In the genomic region with DNA sequence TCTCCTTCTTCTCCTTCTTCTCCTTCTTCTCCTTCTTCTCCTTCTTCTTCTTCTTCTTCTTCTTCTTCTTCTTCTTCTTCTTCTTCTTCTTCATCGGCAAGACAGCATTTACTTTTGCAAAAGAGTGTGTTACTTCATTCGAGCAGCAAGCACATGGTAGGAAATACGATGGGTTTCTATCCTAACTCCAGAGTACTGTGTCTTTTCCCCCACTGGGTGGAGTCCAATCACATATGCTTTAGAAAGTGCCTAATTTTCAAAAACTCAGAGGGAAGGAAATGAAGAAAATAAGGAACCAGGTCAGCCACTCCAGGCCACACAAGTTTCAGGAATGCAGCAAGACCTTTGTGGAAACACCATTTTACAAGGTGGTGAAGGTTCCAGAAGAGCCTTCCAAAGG, we compare ENCODE assay signal across 25 mouse cellular contexts. TPM values are rescaled to one million over a fixed set of nuclear protein-coding genes. Genes with fewer than 3 reads are reported as not detected.
DNase-seq lines count a peak whose midpoint lies in the region; ATAC-seq and TF ChIP-seq lines count a peak whose summit lies in the region.
"Had no signal": no experiment of that assay in that cellular context is flagged by ENCODE, and none has a peak within 500 bp of the region (broad histone marks: within the 10 kb centered on the region; RNA-seq: fewer than 3 reads in every experiment).

No protein-coding gene starts in this region.

- no peak for ATAC-seq in kidney, postnatal 0 days (replicated peaks; ENCODE audit: low FRiP score, low read depth)
- no peak for ATAC-seq in midbrain, embryonic 11.5 days (ENCODE audit: low FRiP score)
- no peak for ATAC-seq in midbrain, embryonic 16.5 days
- ATAC-seq in stomach, postnatal 0 days (ENCODE audit: low FRiP score, low TSS enrichment), result no peak
- ATAC-seq in inflammation-experienced regulatory T-cells, adult 6 months, result no peak
- ATAC-seq: forebrain, embryonic 15.5 days had no signal

- H3K9ac ChIP-seq in kidney, postnatal 0 days (ENCODE audit: low read depth, low read length), result no peak overlapping the region
- H3K9ac ChIP-seq in midbrain, embryonic 11.5 days (ENCODE audit: low read length), result no peak overlapping the region
- no peak overlapping the region for H3K9ac ChIP-seq in midbrain, embryonic 16.5 days (ENCODE audit: low read depth, low read length)
- H3K9ac ChIP-seq in stomach, postnatal 0 days (ENCODE audit: low read length), result no peak overlapping the region
- H3K9ac ChIP-seq: embryonic facial prominence, embryonic 13.5 days; forebrain, embryonic 15.5 days; heart, embryonic 15.5 days; kidney, embryonic 15.5 days; limb, embryonic 12.5 days; liver, embryonic 15.5 days; midbrain, embryonic 12.5 days had no signal

- H3K27ac ChIP-seq in kidney, postnatal 0 days, result no peak overlapping the region
- H3K27ac ChIP-seq in midbrain, embryonic 11.5 days (ENCODE audit: low read depth, low read length), result no peak overlapping the region
- no peak overlapping the region for H3K27ac ChIP-seq in midbrain, embryonic 16.5 days (ENCODE audit: low read length)
- H3K27ac ChIP-seq in bone marrow macrophage, adult 2 months (ENCODE audit: insufficient read depth, low read depth, low read length), result peak overlapping the region; percentile 61
- no peak overlapping the region for H3K27ac ChIP-seq in stomach, postnatal 0 days (replicated peaks)
- H3K27ac ChIP-seq: embryonic facial prominence, embryonic 13.5 days; forebrain, embryonic 10.5 days; forebrain, embryonic 15.5 days; heart, embryonic 10.5 days; heart, embryonic 15.5 days; kidney, embryonic 15.5 days; limb, embryonic 12.5 days; liver, embryonic 15.5 days; midbrain, embryonic 12.5 days had no signal

- TF ChIP-seq POLR2A in bone marrow macrophage, adult 2 months (IDR thresholded peaks at IDR 0.05; ENCODE audit: borderline replicate concordance, low read depth, low read length), result no peak

- peak; percentile 28; the same call in 1 of the 2 replicates for TF ChIP-seq CTCF in kidney, postnatal 0 days (IDR thresholded peaks at IDR 0.05; ENCODE audit: low read depth)
- no peak for TF ChIP-seq CTCF in bone marrow macrophage, adult 2 months (IDR thresholded peaks at IDR 0.05; ENCODE audit: low read depth, low read length)
- peak; percentile 31; the same call in 1 of the 2 replicates for TF ChIP-seq CTCF in stomach, postnatal 0 days (IDR thresholded peaks at IDR 0.05; ENCODE audit: low read depth)

- no peaks in the 10 kb centered on the region for H3K4me1 ChIP-seq in kidney, postnatal 0 days (replicated peaks; ENCODE audit: insufficient read depth, low read length)
- H3K4me1 ChIP-seq in midbrain, embryonic 11.5 days (ENCODE audit: control insufficient read depth, insufficient read depth, low read length), result no peaks in the 10 kb centered on the region
- no peaks in the 10 kb centered on the region for H3K4me1 ChIP-seq in midbrain, embryonic 16.5 days (ENCODE audit: control insufficient read depth, insufficient read depth, low read length)
- H3K4me1 ChIP-seq in bone marrow macrophage, adult 2 months (ENCODE audit: control insufficient read depth, insufficient read depth, low read length), result peaks cover 28% of the 10 kb centered on the region
- no peaks in the 10 kb centered on the region for H3K4me1 ChIP-seq in stomach, postnatal 0 days (replicated peaks; ENCODE audit: control insufficient read depth, insufficient read depth)
- H3K4me1 ChIP-seq: embryonic facial prominence, embryonic 13.5 days; heart, embryonic 15.5 days; limb, embryonic 12.5 days; midbrain, embryonic 12.5 days had no signal

- no peaks in the 10 kb centered on the region for H3K27me3 ChIP-seq in kidney, postnatal 0 days (ENCODE audit: insufficient read depth, low read length)
- H3K27me3 ChIP-seq in midbrain, embryonic 11.5 days (ENCODE audit: control insufficient read depth, insufficient read depth, low read length), result no peaks in the 10 kb centered on the region
- H3K27me3 ChIP-seq in midbrain, embryonic 16.5 days (ENCODE audit: control insufficient read depth, insufficient read depth, low read depth, low read length), result no peaks in the 10 kb centered on the region
- no peaks in the 10 kb centered on the region for H3K27me3 ChIP-seq in stomach, postnatal 0 days (ENCODE audit: control insufficient read depth, insufficient read depth, low read length)
- H3K27me3 ChIP-seq: embryonic facial prominence, embryonic 13.5 days; forebrain, embryonic 15.5 days; heart, embryonic 15.5 days; kidney, embryonic 15.5 days; limb, embryonic 12.5 days; liver, embryonic 15.5 days; midbrain, embryonic 12.5 days had no signal

- no peak for DNase-seq in kidney, postnatal 0 days (ENCODE audit: low spot score)
- no peak for DNase-seq in kidney, postnatal 14 days
- peak; percentile 75 for DNase-seq in midbrain, embryonic 11.5 days (ENCODE audit: low spot score, missing footprints)
- no peak for DNase-seq in stomach, postnatal 0 days (ENCODE audit: low spot score)
- DNase-seq in thymus, postnatal 14 days, result no peak
- DNase-seq: adrenal gland, postnatal 14 days; B cell, adult 2 months; cerebellum, adult 18-20 months; cerebellum, postnatal 10 days; kidney, adult 18-20 months; kidney, postnatal 4 days; layer of hippocampus, adult 9-11 months; thymus, postnatal 25 days had no signal

- no peak overlapping the region for H3K4me2 ChIP-seq in kidney, postnatal 0 days (ENCODE audit: low read length)
- H3K4me2 ChIP-seq in midbrain, embryonic 11.5 days, result no peak overlapping the region
- H3K4me2 ChIP-seq in midbrain, embryonic 16.5 days (ENCODE audit: low read length), result no peak overlapping the region
- H3K4me2 ChIP-seq in stomach, postnatal 0 days (replicated peaks; ENCODE audit: low read depth), result no peak overlapping the region
- H3K4me2 ChIP-seq: embryonic facial prominence, embryonic 13.5 days; forebrain, embryonic 15.5 days; heart, embryonic 15.5 days; kidney, embryonic 15.5 days; limb, embryonic 12.5 days; liver, embryonic 15.5 days; midbrain, embryonic 12.5 days had no signal

- TF ChIP-seq EP300 in stomach, postnatal 0 days (optimal IDR thresholded peaks at IDR 0.05), result no peak

- H3K9me3 ChIP-seq in kidney, postnatal 0 days (replicated peaks; ENCODE audit: low read length), result no peaks in the 10 kb centered on the region
- no peaks in the 10 kb centered on the region for H3K9me3 ChIP-seq in midbrain, embryonic 11.5 days (ENCODE audit: control insufficient read depth, low read length)
- H3K9me3 ChIP-seq in midbrain, embryonic 16.5 days (replicated peaks; ENCODE audit: control insufficient read depth, low read length, poor library complexity, severe bottlenecking), result no peaks in the 10 kb centered on the region
- H3K9me3 ChIP-seq in stomach, postnatal 0 days (ENCODE audit: control insufficient read depth, low read length), result no peaks in the 10 kb centered on the region
- H3K9me3 ChIP-seq: embryonic facial prominence, embryonic 13.5 days; forebrain, embryonic 10.5 days; forebrain, embryonic 15.5 days; heart, embryonic 10.5 days; heart, embryonic 15.5 days; kidney, embryonic 15.5 days; liver, embryonic 15.5 days; midbrain, embryonic 12.5 days had no signal

- no peak overlapping the region for H3K4me3 ChIP-seq in kidney, postnatal 0 days (replicated peaks; ENCODE audit: low read depth, low read length)
- H3K4me3 ChIP-seq in midbrain, embryonic 11.5 days (ENCODE audit: low read depth, low read length), result no peak overlapping the region
- no peak overlapping the region for H3K4me3 ChIP-seq in midbrain, embryonic 16.5 days (ENCODE audit: low read depth, low read length)
- no peak overlapping the region for H3K4me3 ChIP-seq in bone marrow macrophage, adult 2 months (ENCODE audit: insufficient read depth, low read length)
- H3K4me3 ChIP-seq in stomach, postnatal 0 days (ENCODE audit: low read depth, low read length), result no peak overlapping the region
- H3K4me3 ChIP-seq: embryonic facial prominence, embryonic 13.5 days; forebrain, embryonic 10.5 days; forebrain, embryonic 15.5 days; heart, embryonic 10.5 days; heart, embryonic 15.5 days; kidney, embryonic 15.5 days; limb, embryonic 12.5 days; liver, embryonic 15.5 days; midbrain, embryonic 12.5 days had no signal

- H3K36me3 ChIP-seq in kidney, postnatal 0 days (ENCODE audit: insufficient read depth, low read length), result no peaks in the 10 kb centered on the region
- no peaks in the 10 kb centered on the region for H3K36me3 ChIP-seq in midbrain, embryonic 11.5 days (ENCODE audit: control insufficient read depth, insufficient read depth, low read length)
- H3K36me3 ChIP-seq in midbrain, embryonic 16.5 days (ENCODE audit: control insufficient read depth, insufficient read depth, low read length), result no peaks in the 10 kb centered on the region
- no peaks in the 10 kb centered on the region for H3K36me3 ChIP-seq in stomach, postnatal 0 days (ENCODE audit: control insufficient read depth, insufficient read depth, low read length)
- H3K36me3 ChIP-seq: embryonic facial prominence, embryonic 13.5 days; forebrain, embryonic 10.5 days; forebrain, embryonic 15.5 days; heart, embryonic 10.5 days; heart, embryonic 15.5 days; kidney, embryonic 15.5 days; limb, embryonic 12.5 days; liver, embryonic 15.5 days; midbrain, embryonic 12.5 days had no signal

- WGBS in kidney, postnatal 0 days, result 76% methylated on average over 3 of the region's 3 CpGs
- WGBS in midbrain, embryonic 11.5 days, result 83% methylated on average over 3 of the region's 3 CpGs
- 85% methylated on average over 3 of the region's 3 CpGs for WGBS in midbrain, embryonic 16.5 days
- 80% methylated on average over 3 of the region's 3 CpGs for WGBS in stomach, postnatal 0 days

RNA-seq across cellular contexts. Expression of gene Metap1, which starts 4.4 kb away (rescaled TPM):
- polyA plus RNA-seq in kidney, postnatal 0 days (2015; fragmentation: Nextera tagmentation; extraction: Ambion mirVana), result 40.2 and 41.4 TPM in 2 replicates
- polyA plus RNA-seq in midbrain, embryonic 11.5 days (2014; fragmentation: Nextera tagmentation; extraction: Ambion mirVana), result 49.2 and 53.7 TPM in 2 replicates
- polyA plus RNA-seq in midbrain, embryonic 16.5 days (2015; fragmentation: Nextera tagmentation; extraction: Ambion mirVana), result 49.2 and 50.2 TPM in 2 replicates
- polyA plus RNA-seq in bone marrow macrophage, adult 2 months (2012; ENCODE audit: insufficient read depth, insufficient read length, missing spikeins), result 22.6 and 33.7 TPM in 2 replicates
- 33.9 and 34.1 TPM in 2 replicates for polyA plus RNA-seq in stomach, postnatal 0 days (2015; fragmentation: Nextera tagmentation; extraction: Ambion mirVana)
- polyA plus RNA-seq in inflammation-experienced regulatory T-cells, adult 6 months (2017; shearing (Covaris generic)), result 10 to 100 TPM; 30.5 to 37.9 (median 35.2) TPM

RNA-seq across cellular contexts. Expression of gene Eif4e, which starts 32.3 kb away (rescaled TPM):
- polyA plus RNA-seq in kidney, postnatal 0 days (2015; fragmentation: Nextera tagmentation; extraction: Ambion mirVana), result 240 and 259 TPM in 2 replicates
- 493 and 516 TPM in 2 replicates for polyA plus RNA-seq in midbrain, embryonic 11.5 days (2014; fragmentation: Nextera tagmentation; extraction: Ambion mirVana)
- 352 and 365 TPM in 2 replicates for polyA plus RNA-seq in midbrain, embryonic 16.5 days (2015; fragmentation: Nextera tagmentation; extraction: Ambion mirVana)
- polyA plus RNA-seq in bone marrow macrophage, adult 2 months (2012; ENCODE audit: insufficient read depth, insufficient read length, missing spikeins), result 92.7 and 102 TPM in 2 replicates
- 157 and 162 TPM in 2 replicates for polyA plus RNA-seq in stomach, postnatal 0 days (2015; fragmentation: Nextera tagmentation; extraction: Ambion mirVana)
- 100 to 1,000 TPM; 233 to 405 (median 322) TPM for polyA plus RNA-seq in inflammation-experienced regulatory T-cells, adult 6 months (2017; shearing (Covaris generic))

RNA-seq across cellular contexts. Expression of gene Adh5, which starts 50.8 kb away (rescaled TPM):
- 280 and 288 TPM in 2 replicates for polyA plus RNA-seq in kidney, postnatal 0 days (2015; fragmentation: Nextera tagmentation; extraction: Ambion mirVana)
- polyA plus RNA-seq in midbrain, embryonic 11.5 days (2014; fragmentation: Nextera tagmentation; extraction: Ambion mirVana), result 279 and 283 TPM in 2 replicates
- 192 and 203 TPM in 2 replicates for polyA plus RNA-seq in midbrain, embryonic 16.5 days (2015; fragmentation: Nextera tagmentation; extraction: Ambion mirVana)
- polyA plus RNA-seq in bone marrow macrophage, adult 2 months (2012; ENCODE audit: insufficient read depth, insufficient read length, missing spikeins), result 80.6 and 86.5 TPM in 2 replicates
- polyA plus RNA-seq in stomach, postnatal 0 days (2015; fragmentation: Nextera tagmentation; extraction: Ambion mirVana), result 99.8 and 104 TPM in 2 replicates
- 100 to 1,000 TPM; 113 to 118 (median 116) TPM for polyA plus RNA-seq in inflammation-experienced regulatory T-cells, adult 6 months (2017; shearing (Covaris generic))
